Mouse (Mus musculus): ENCODE measurements at regions not wholly inside any gene's neighbourhood (a gene's known extent, or its start where the extent isn't known, plus 50 kb on each side); places are given as distances from the start of the nearest gene placed in this dataset.
"Not testable (repeated sequence)": the region's sequence is repeated elsewhere in the genome, so short reads cannot be mapped to it uniquely, and the experiment has no call there.

GRCm38 (mm10) chr13:70193270-70193669 lies 391.1 kb downstream of the Med10 start:
- DNase-seq (ENCODE audit: low read depth, low spot score), result no peak

GRCm38 (mm10) chr13:70195854-70196253 lies 393.7 kb downstream of the Med10 start:
- DNase-seq (ENCODE audit: low read depth, low spot score), result no peak

- DNase-seq (ENCODE audit: low read depth, low spot score), result no peak
Observed at GRCm38 (mm10) chr13:70198638-70199037, 396.4 kb downstream of the Med10 start.

- DNase-seq (ENCODE audit: low read depth, low spot score), result no peak
Observed at GRCm38 (mm10) chr13:70199087-70199486, 396.9 kb downstream of the Med10 start.

- DNase-seq (ENCODE audit: low read depth, low spot score), result no peak
Observed at GRCm38 (mm10) chr13:70205334-70205733, 403.1 kb downstream of the Med10 start.

- DNase-seq (ENCODE audit: low read depth, low spot score), result no peak
Observed at GRCm38 (mm10) chr13:70210158-70210557, 408.0 kb downstream of the Med10 start.

GRCm38 (mm10) chr13:70213017-70213416 lies 410.8 kb downstream of the Med10 start:
- no peak for DNase-seq (ENCODE audit: low read depth, low spot score)

- DNase-seq (ENCODE audit: low read depth, low spot score), result no peak
Observed at GRCm38 (mm10) chr13:70213622-70214021, 411.4 kb downstream of the Med10 start.

- DNase-seq (ENCODE audit: low read depth, low spot score), result no peak
Observed at GRCm38 (mm10) chr13:70214022-70214654, 411.9 kb downstream of the Med10 start.

GRCm38 (mm10) chr13:70216134-70216533 lies 413.9 kb downstream of the Med10 start:
- DNase-seq (ENCODE audit: low read depth, low spot score), result no peak

GRCm38 (mm10) chr13:70217429-70218133 lies 415.4 kb downstream of the Med10 start:
- no peak for DNase-seq (ENCODE audit: low read depth, low spot score)

- no peak for DNase-seq (ENCODE audit: low read depth, low spot score)
Observed at GRCm38 (mm10) chr13:70223485-70223884, 413.9 kb downstream of the Ice1 start.

GRCm38 (mm10) chr13:70227167-70227566 lies 410.3 kb downstream of the Ice1 start:
- DNase-seq (ENCODE audit: low read depth, low spot score), result no peak

GRCm38 (mm10) chr13:70233896-70234799 lies 403.3 kb downstream of the Ice1 start:
- peak; percentile 80 for DNase-seq (ENCODE audit: low read depth, low spot score)

GRCm38 (mm10) chr13:70243598-70244157 lies 393.8 kb downstream of the Ice1 start:
- DNase-seq (ENCODE audit: low read depth, low spot score), result no peak

- no peak for DNase-seq (ENCODE audit: low read depth, low spot score)
Observed at GRCm38 (mm10) chr13:70260003-70260496, 377.4 kb downstream of the Ice1 start.

GRCm38 (mm10) chr13:70263654-70264053 lies 373.8 kb downstream of the Ice1 start:
- no peak for DNase-seq (ENCODE audit: low read depth, low spot score)

- DNase-seq (ENCODE audit: low read depth, low spot score), result not testable (repeated sequence)
Observed at GRCm38 (mm10) chr13:70276884-70277378, 360.5 kb downstream of the Ice1 start.

GRCm38 (mm10) chr13:70277667-70278591 lies 359.5 kb downstream of the Ice1 start:
- DNase-seq (ENCODE audit: low read depth, low spot score), result no peak

- DNase-seq (ENCODE audit: low read depth, low spot score), result peak; percentile 39
Observed at GRCm38 (mm10) chr13:70281051-70281847, 356.2 kb downstream of the Ice1 start.

All from ZHBTc4 (cell line).